In the genomic region with DNA sequence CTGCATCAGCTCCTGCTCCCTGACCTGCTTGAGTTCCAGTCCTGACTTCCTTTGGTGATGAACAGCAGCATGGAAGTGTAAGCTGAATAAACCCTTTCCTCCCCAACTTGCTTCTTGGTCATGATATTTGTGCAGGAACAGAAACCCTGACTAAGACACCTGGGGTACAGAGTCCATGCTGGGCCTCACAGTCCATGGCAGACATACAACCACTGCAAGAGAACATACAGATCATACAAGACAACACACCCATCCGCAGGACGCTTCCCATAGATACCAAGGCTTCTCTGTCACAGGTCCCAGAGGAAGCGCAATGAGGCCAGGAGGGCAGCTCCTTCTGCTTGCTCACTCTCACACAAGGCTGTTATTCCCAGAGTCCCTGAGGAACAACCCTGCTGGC, we compare ENCODE assay signal across 23 mouse cellular contexts. TPM values are rescaled to one million over a fixed set of nuclear protein-coding genes. Genes with fewer than 3 reads are reported as not detected.
"Had no signal": no experiment of that assay in that cellular context is flagged by ENCODE, and none has a peak within 500 bp of the region (broad histone marks: within the 10 kb centered on the region; RNA-seq: fewer than 3 reads in every experiment).

No protein-coding gene starts in this region.

RNA-seq across cellular contexts. Expression of gene Cldn14, which starts 28.3 kb away (rescaled TPM):
- total RNA-seq: left cerebral cortex, postnatal 4 days; megakaryocyte progenitor cell, adult 5-6 weeks; megakaryocyte, adult 5-6 weeks; megakaryocyte-erythroid progenitor cell, adult 5-6 weeks; midbrain, postnatal 0 days; monocyte, adult 5-6 weeks had no signal
- polyA plus RNA-seq: limb, embryonic 11.5 days; limb, embryonic 12.5 days; limb, embryonic 13.5 days; limb, embryonic 14.5 days; limb, embryonic 15.5 days; lung, embryonic 14.5 days; lung, embryonic 15.5 days; lung, embryonic 16.5 days; lung, postnatal 0 days; macrophage; midbrain, embryonic 10.5 days; midbrain, embryonic 11.5 days; midbrain, embryonic 12.5 days; midbrain, embryonic 13.5 days; midbrain, embryonic 14.5 days; midbrain, embryonic 15.5 days; midbrain, embryonic 16.5 days had no signal
